Mouse (Mus musculus) retina, adult 2 months (tissue): ENCODE data around the gene Ifna12.
"Not testable (repeated sequence)": the region's sequence is repeated elsewhere in the genome, so short reads cannot be mapped to it uniquely, and the experiment has no call there.

Experiments used
- DNase-seq: peaks from one replicate; pipeline ENCODE4 v3.0.0-alpha.2; 2012; ENCODE audit warnings: low read depth, low spot score

Ifna12 gene

DNA sequence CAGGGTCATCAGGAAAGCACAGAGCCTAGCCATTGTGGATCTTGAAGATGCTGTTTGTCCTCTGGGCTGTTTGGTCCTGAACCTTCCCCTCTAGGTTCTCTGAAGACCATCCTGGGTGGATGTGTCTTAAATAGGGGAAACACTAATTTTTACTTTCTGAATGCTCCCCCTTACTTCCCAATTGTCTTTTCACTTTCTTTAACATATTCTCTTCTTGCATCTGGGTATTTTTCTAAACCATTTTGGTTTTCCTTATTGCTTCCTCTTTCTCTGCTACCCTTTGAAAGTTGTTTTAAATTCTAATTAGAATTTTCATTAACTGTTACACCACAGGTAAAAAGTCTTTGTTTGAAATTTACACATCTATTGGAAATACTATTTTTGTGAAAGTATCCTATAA lies at the start of gene Ifna12:
Gene Ifna12 (minus strand): TSS at position 101 of the 400 bp plus-strand sequence.
- no peak for DNase-seq

DNA sequence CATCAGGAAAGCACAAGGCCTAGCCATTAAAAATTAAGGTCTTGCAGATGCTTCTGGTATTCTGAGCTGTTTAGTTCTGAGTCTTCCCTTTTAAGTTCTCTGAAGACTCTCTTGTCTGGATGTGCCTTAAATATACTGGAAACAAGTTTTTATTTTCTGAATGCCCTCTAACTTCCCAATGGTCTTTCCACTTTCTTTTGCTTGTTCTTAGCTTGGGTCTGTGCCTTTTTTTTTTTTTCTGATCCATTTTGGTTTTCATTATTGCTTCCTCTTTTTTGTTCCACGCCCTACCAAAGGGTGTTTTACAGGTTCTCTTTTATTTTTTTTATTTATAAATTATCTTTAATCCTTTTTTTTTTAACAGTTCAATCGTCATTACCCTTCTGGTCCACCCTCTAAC lies 41.2 kb upstream of the Ifna12 start, which contains the start of gene Ifna13:
Gene Ifna13 (minus strand): TSS at position 101 of the 400 bp plus-strand sequence.
- DNase-seq: no peak

DNA sequence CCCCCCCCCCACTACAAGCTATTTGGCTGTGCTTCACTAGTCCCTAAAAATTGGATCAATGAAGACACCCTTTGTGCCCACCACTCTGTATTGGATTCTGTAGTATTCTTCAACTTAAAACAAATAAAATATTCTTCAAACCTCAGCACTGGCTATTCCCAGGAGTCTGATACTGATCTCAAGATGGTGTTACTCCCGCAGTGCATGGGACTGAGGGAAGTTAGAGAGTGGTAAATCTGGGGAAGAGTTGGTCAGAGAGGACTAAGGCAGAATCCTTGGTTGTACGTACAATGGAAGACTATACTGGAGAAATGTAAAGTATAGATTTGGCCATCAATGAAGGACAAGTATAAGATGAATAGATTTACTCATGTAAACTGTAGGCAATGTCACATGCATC lies 39.4 kb upstream of the Ifna12 start:
- no peak for DNase-seq

DNA sequence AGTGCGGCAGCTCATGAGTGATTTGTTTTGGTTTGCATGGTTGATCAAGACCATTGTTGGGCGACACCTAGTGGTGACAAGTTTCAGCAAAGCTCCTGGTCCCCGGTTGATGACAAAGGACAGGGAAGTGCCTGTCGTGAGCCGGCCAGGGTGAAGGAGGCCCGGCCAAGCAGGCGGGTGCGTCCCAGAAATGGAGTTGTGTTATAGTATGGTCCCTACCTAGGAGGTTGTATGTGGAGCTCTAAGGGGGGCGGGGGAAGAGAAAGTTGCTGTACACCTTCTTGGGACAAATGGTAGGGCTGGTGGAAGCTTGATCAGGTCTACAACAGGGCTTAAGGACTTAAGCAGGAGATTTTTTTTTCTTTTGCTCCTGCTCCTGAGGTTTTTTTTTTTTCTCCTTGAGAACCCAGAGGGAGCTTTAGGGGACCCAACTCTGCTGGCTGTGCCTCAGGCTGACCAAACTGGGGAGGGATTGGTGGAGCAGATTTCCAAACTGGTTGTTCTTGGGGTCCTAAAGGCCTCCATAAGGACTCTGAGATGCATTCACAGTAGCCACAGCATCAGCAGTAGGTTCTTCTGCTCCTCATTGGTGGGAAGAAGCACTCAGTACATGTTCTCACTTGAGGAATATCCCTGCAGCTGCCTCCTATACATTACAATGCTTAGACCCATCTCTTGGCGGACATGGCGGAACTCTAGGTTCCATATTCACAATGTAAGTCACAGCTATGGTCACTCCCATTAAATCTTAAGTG lies 38.1 kb upstream of the Ifna12 start:
- peak; percentile 94 for DNase-seq

DNA sequence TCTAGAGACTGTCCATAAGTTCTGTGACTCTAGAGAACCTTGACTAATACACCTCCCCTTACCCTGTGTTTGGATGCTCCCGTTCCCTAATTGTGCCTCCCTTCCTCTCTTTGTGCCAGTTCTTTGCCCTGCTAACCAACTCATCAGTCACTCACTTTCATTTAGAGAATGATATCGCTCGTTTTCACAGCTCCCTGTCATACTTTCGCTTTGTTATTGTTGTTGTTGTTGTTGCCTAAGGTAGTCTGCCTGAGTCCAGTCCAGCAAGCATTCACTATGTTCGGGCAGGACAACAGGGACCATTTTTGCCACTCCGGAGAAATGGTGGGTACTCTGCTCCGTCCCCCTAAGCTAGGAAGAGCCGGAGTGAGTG lies 37.5 kb upstream of the Ifna12 start:
- no peak for DNase-seq

DNA sequence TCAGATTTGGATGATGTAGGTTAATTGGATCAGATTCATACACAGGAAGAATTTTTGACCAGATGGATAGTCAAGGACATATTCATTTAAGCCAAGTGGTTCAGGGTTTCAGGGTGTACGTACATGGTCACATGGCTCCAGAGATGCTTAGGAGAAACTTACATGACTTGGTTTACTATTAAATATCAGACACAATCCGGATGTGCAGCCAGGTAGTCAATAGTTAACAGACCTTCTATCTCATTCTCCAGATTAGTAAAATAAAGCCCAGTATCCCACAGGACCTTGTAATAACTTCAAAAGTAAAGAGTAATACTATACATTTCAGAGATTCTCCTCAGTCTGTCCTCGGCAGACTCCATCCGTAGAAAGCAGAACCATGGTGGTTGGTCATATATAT lies 31.1 kb upstream of the Ifna12 start, which contains the start of gene C87499:
Gene C87499 (minus strand): TSS at position 101 of the 400 bp plus-strand sequence.
- no peak for DNase-seq

DNA sequence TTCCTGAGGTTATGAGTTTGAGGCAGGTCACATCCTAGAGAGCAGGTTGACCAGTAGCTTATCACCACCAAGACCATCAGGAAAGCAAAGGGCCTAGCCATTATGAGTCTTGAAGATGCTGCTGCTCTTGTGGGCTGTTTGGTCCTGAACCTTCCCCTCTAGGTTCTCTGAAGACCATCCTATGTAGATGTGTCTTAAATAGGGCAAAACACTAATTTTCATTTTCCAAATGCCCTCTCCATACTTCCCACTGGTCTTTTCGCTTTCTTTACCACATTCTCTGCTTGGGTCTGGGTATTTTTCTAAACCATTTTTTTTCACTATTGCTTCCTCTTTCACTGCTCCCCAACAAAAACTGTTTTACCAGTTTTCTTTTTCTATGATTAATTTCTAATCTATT lies 10.9 kb downstream of the Ifna12 start, which contains the start of gene Ifna9:
Gene Ifna9 (minus strand): TSS at position 101 of the 400 bp plus-strand sequence.
- no peak for DNase-seq

DNA sequence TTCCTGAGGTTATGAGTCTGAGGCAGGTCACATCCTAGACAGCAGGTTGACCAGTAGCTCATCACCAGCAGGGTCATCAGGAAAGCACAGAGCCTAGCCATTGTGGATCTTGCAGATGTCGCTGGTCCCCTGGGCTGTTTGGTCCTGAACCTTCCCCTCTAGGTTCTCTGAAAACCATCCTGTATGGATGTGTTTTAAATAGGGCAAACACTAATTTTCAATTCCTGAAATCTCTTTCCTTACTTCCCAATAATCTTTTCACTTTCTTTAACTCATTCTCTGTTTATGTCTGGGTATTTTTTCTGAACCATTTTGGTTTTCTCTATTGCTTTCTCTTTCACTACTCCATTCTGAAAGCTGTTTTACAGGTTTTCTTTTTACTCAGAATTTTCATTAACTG lies 31.5 kb downstream of the Ifna12 start, which contains the start of gene Ifna14:
Gene Ifna14 (minus strand): TSS at position 101 of the 400 bp plus-strand sequence.
- no peak for DNase-seq

DNA sequence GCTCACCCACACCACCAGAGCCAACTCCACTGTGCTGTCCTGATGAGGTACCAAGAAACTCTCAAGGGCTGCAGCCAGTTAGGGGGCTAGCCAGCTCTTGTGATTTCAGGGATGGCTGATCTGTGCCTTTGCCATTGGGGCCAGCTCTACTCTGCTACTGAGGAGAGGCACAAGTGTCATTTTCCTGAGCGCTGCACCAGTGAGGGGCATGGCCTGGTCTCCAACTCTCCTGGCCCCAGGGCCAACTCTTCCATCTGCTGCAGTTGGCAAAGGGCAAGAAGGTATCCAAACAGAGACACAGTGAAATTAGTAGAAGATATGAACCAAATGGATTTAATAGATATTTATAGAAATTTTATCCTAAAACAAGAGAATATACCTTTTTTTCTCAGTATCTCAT lies 41.4 kb downstream of the Ifna12 start:
- DNase-seq: no peak

DNA sequence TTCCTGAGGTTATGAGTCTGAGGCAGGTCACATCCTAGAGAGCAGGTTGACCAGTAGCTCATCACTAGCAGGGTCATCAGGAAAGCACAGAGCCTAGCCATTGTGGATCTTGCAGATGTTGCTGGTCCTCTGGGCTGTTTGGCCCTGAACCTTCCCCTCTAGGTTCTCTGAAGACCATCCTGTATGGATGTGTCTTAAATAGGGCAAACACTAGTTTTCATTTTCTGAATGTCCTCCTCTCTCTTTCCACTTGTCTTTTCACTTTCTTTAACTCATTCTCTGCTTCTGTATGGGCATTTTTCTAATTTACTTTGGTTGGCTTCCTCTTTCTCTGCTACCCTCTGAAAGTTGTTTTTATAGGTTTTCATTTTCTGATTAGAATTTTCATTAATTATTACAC lies 45.0 kb downstream of the Ifna12 start, which contains the start of gene Ifna15:
Gene Ifna15 (minus strand): TSS at position 101 of the 400 bp plus-strand sequence.
- not testable (repeated sequence) for DNase-seq
